Mouse (Mus musculus) bone marrow, adult 2 months (tissue): ENCODE measurements at regions not wholly inside any gene's neighbourhood (a gene's known extent, or its start where the extent isn't known, plus 50 kb on each side); places are given as distances from the start of the nearest gene placed in this dataset.

Source experiments
- CTCF ChIP-seq: fragments of 200-500 bp; IDR thresholded peaks from 2 replicates; pipeline ENCODE4 v1.5.1; 2011; ENCODE audit warnings: low read length, control low read depth; ENCODE audit not compliant: control insufficient read depth, insufficient read depth
- POLR2A ChIP-seq: fragments of 200-500 bp; IDR thresholded peaks from 2 replicates; pipeline ENCODE4 v1.6.1; 2011; ENCODE audit warnings: low read depth, mild to moderate bottlenecking, control low read depth, low read length, borderline replicate concordance; ENCODE audit not compliant: control insufficient read depth

DNA sequence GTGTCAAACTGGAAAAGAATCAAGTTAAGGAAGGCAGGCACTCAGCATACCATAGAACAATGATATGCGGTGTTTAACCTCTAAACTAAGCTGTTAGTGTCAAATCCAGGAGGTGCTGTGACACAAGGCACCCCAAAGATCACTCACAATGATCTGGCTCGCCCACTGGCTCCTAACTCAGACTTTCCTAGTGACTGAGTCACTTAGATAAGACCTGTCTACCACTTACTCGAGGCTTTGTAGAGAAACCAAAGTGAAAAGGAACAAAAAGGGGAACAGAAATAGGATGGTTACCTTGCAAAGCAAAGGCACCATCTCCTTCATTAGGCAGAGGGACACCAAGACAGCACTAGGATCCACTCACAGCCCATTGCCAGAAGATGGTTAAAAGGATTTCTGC is 115.7 kb downstream of the Pdgfra start:
- TF ChIP-seq CTCF (no peak), POLR2A (no peak)
